Mouse (Mus musculus) ovary, postnatal 14 days (tissue): Measurements from ENCODE around the gene Cdc42bpa.
"Not testable (repeated sequence)": the region's sequence is repeated elsewhere in the genome, so short reads cannot be mapped to it uniquely, and the experiment has no call there.

Source experiments
- DNase-seq: peaks from one replicate; pipeline ENCODE4 v3.0.0; 2022; ENCODE audit warnings: low spot score

Gene Cdc42bpa

DNA sequence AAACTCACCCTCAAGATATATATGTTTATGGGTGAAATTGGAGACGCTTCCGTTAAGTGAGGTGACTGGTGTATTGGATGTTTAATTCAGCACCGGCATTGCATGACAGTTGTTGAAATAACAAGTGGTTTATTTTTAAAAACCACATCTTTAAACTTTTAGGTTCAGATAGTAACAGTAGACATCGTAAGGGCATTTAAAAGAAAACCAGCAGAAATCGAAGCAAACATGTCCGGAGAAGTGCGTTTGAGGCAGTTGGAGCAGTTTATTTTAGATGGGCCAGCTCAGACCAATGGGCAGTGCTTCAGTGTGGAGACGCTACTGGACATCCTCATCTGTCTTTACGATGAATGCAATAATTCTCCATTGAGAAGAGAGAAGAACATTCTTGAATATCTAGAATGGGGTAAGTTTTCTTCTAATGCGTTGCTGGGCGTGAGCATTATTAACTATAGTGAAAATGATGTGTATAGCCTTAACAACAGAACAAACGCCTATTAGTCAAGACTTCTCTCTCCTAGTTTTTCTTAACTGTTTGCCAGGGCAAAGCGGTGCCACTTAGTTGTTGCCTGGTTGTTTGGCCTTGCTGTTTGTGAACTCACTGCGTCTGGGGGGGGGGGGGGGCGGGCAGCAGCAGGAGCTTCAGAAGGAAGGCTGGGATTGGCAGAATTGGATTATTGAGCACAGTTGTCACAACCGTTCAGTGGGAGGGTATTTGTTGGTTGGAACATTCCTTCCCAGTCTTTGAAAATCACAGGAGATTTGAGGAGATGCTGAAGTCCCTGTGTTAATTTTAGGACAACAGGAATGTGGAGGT lies 818 bp downstream of the Cdc42bpa start:
- DNase-seq = no peak

DNA sequence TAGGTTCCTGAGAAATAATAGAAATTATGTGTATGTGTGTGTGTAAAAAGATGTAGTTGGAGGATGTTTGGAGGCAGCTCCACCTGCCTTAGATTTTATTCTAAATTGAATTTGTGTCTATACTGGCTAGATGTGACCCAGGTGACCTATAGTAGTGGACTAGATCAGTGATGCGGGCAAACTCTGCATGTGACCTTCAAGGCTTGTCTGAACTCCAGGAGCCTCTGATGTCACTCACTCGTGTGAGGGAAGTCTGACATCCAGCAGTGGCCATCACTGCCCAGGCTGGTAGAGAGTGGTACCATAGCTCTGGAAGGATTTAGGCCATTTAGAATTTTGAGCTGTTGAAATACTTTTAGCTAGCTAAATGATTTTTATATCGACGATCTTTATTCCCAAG lies 1.5 kb downstream of the Cdc42bpa start:
- no peak for DNase-seq

DNA sequence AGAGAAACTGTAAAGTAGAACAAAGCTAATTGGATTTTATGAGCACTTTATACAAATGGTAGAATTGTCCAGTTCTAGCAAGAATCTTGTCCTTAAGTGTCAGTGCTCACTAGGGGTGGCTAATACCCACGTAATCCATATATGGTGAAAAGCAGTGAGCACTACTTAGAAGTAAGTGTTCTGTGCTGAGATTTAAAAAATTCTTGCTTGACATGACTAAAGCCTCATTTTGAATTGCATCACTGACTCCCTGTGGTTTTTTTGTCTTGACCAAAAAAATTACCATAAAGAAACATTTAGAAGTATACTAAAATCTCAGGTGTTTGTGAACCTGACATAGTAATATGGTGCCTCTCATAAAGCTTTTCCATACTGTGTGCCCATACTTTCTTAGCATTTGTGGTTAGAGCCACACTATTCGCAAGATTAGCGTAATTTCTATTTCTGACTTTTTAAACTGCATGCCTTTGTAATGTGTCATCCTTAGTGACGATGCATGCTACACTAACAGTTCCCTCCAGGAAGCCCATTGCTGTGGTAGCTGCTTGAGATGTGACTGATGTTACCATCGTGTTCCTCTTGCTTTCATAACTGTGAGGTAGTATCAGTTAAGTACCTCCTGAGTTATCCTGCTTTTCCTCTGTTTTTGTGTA lies 9.6 kb downstream of the Cdc42bpa start:
- DNase-seq = no peak

DNA sequence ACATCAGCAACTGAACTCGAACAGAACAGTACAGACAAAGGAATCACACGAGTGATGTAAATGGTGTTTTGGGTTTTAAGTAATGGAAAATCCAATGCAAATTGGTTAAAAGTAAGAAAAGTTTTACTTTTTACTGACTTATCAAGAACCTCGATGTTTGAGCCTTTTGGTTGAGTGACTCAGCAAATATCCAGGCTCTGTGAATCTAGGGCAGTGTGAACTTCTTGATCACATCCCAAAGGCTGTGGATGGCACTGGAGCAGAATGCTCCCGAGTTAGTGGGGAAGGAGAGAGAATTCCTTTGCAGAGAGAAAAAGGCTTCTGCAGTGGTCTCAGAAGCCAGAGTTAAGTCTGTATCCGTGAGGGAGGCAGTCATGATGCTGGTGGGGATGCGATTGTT lies 14.7 kb downstream of the Cdc42bpa start:
- no peak for DNase-seq

DNA sequence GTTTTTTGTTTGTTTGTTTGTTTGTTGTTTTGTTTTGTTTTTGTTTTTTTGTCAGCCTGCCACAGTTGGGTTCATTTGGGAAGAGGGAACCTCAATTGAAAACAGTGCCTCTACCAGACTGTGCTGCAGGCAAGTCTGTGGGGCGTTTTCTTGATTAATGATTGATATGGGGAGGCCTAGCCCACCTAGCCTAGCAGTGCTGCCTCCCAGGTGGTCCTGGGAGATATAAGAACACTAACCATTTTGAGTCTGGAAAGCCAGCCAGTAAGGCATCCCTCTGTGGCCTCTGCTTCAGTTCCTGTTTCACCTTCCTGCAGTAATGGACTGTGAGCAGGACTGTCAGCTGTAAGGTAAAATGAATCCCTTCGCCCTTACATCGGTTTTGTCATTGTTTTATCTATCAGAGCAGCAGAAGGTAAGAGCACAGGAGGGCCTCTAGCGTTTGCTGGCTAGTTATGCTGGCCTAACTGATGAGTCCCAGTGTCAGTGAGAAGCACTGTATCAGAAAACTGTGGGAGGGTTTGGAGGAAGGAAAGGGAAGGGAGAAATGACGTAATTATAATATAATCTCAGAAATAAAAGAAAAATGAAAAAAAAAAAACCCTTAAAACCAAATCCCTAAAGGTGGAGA lies 15.5 kb downstream of the Cdc42bpa start:
- DNase-seq = no peak

DNA sequence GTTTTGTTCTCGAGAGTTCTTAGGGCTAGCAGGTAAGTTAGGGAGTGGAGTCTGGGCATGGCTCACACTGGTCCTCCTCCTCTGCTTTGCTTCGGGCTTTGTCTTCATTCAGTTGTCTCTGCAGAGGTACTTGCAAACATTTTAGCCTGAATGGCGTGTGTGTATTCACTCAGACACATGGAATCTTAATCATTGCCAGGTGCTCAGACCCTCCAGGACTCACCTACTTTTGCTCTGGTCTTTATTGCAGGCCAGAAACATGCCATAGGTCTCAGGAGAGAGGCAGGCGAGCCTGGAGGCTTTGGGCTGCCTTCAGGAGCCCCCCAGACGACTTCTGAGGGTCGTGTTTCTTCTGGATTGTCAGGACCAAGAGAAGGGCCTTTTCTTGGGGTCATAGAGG lies 17.2 kb downstream of the Cdc42bpa start:
- DNase-seq = no peak

DNA sequence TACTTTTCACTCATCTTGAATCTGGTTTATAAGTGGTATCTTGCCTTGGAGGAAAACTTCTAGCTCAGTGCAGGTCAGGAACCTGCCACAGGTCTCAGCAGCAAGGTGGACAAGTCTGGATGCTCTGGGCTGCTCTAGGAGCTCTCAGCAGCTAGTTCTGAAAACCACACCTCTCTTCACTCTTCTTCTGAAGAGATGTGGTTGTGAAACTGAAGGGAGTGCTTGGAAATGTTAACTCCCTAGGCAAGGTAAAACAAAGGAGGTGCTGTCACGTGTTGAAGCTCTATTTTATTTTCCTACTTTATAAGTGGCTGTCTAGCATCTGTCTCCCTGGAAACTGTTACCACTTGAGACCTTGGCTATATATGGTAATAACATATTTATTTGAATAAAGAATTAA lies 18.5 kb downstream of the Cdc42bpa start:
- DNase-seq = no peak

DNA sequence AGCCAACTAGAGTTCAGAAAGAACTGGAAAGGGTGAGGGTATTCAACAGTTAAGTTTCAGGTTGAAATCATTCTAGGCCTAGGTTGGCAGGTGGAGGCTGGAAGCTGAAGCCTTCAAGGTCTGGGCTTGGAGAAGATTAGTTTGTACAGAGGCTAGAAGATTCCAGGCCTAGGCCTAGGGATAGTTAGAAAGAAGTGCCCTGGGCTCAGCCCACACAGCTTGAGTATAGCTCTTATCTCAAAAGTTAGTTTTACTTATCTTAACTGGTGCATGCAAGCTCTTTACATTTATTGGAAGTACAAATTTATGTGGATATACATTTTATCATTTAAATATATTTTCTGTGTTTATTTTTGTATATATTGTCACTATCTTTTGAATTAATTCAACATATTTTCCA lies 21.4 kb downstream of the Cdc42bpa start:
- DNase-seq = no peak

DNA sequence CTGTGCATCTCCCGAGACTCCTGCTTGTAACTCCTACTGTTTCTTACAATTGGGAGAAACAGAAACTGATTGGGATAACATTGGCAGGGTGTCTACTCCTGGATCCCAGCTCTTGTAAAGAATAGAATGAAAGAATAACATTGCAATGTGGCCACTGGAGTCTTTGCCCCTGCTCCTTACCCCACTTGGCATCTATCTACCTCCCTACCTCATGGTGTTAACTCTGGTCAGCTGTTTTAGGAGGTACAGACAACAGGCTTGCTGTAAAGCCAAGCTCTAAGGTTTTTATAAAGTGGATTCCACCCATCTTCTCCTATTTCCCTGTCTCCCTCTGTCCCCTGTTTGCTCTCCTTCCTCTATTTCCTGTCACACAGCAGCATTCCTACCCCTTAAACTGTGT lies 21.9 kb downstream of the Cdc42bpa start:
- no peak for DNase-seq

DNA sequence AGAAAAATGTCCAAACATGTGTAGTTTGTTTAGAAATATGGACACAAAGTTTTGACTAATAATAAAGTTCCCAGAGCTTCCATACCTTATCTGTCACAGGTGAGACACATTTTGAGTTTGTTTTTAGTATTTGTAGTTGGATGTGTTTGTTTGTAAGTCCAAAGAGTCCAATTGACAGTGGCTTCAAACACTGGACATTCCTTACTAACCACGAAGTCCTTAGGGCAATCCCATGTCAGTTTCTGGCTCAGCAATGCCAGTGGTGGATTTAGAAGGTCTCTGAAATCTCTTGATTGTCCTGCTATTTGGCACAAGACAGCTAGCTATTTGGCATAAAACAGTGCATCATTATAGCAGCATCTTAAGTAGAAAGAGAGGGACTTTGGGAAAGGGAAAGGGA lies 22.7 kb downstream of the Cdc42bpa start:
- DNase-seq = no peak

DNA sequence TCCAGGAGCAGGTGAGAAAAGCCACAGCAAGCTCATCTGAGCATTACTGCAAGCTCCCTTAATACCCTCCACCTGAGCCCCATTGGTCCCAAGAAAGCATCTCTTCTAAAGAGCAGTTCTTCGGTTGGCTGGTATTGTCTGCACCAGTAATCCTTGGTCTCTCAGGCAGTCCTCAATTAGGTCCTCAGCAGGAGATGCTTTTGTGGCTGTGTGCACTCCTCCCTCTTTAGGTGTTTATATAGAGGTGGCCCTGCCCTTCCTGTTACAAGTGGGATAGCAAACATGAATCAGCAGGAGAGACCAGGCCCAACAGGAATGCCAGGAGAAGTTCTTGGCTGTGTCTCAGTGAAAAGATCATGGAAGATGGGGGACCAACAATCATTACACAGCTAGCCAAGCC lies 23.9 kb downstream of the Cdc42bpa start:
- no peak for DNase-seq

DNA sequence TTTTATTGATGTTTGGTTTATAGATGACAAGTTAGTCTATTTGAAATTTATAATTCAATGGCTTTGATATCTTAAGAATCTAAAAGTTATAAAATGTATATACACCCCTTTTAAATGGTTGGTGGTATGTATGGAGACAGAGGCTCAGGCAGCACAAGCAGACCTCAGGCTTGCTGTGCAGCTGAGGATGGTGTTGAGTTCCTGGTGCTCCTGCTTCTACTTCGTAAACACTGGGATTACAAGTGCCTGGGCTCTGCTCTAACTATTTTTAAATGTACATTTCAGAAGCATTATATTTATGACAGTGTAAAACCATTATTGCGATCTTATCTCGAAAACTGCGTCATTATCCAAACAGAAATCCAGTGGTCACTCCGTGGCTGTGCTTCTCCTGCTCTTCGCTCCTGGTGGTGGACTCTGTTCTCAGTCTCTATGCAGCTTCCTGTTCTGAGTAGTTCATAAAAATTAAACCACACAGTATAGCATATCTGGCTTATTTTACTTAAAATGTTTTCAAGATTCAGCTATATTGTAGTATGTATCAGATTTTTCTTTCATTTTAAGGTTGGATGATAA lies 31.5 kb downstream of the Cdc42bpa start:
- no peak for DNase-seq

DNA sequence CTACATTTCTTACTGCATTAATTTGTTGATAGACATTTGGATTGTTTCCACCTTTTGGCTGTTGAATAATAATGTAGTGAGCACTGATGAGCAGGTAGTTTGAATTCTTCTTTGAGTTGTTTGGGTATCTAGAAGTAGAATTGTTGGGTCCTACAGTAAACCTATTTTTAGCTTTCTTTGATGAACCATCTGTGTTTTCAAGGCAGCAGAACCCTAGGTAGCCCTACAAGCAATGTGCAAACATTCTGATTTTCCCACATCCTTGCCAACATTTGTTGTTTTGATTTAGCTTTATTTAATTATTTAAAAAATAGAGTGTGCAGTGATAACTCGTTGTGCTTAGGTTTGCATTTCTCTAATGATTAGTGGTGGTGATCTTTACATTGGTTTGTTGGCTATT lies 32.0 kb downstream of the Cdc42bpa start:
- no peak for DNase-seq

DNA sequence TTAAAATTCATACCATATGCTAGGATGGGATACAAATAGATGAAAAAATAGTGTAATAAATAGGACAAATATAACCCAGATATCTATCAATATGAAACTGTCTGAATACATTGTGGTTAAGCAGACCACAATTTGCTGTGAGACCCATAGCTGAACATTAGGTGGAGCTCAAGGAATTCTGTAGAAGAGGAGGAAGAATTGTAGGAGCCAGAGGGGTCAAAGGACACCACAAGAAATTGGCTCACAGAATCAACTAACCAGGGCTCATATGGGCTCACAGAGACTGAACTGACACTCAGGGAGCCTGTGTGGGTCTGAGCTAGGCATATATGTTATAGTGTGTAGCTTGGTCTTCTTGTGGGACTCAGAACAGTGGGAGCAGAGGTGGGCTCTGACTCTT lies 47.8 kb downstream of the Cdc42bpa start:
- no peak for DNase-seq

DNA sequence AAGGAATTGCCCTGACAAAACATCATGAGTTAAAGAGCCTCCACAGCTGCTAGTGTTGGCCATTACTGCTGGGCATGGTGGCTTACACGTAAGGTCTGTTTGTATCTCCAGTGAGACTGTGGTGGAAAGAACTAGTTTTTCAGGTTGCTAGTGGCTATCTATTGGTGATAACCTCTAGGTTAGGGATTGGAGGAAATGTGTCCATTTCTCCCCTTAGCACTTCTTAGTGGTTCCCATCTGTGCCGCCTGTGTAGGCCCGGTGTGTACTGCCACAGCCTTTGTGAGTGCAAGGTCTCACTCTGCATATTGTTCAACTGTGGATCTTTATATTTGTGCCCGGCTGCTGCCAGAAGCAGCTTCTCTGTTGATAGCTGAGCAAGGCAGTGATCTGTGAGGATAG lies 53.2 kb downstream of the Cdc42bpa start:
- DNase-seq = no peak

DNA sequence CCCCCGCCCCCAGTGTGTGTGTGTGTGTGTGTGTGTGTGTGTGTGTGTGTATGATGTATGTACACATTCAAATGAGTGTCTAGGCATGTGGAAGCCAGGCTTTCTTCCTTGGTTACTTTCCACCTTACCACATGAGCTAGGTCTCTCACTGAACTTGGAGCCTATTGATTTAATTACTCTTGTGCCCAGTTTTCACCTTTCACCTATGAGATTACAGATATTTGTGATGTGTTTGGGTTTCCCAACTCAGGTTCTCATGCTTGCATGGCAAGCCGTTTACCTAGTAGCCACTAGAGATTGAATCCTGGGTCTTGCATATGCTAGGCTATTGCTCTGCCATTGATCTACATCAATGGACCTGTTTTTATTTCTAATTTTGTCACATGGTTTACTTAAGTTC lies 57.9 kb downstream of the Cdc42bpa start:
- DNase-seq = no peak

DNA sequence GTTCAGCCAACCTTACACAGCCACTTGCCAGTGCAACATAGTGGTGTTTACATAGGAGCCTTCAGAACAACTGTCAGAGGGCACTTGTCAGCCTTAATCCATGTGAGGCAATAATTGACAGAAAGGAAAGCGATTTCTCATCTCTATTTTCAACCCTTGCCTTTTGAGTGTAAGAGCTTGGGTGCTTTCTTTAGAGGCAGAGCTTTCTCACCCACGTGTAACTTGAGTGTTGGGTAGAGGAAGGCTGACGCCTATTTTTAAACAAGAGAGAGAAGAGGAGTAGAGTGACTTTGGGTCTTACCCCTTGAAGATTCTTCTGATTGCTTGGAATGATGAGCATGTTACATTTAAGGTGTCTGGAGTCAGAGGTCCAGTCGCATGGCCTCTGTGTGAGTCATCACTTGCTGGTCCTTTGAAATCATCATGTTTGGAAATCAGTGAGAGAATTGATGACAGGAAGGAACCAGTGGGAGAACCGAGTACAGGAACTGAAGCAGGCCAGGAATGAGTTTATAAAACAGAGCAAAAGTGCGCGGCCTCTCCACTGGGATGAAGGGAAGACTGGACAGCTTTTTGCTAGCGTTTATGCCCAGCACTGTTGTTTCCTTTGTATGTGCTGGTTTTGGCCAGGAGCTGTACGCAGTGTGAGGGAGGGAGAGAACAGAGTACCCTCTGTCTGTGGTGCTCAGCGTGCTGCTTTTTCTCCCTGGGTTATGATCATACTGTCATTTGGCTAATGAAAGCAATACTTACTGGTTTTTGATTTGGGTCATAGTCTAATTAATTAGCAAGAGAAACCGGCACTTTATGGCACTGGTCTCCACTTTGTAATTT lies 61.4 kb downstream of the Cdc42bpa start:
- DNase-seq = no peak

DNA sequence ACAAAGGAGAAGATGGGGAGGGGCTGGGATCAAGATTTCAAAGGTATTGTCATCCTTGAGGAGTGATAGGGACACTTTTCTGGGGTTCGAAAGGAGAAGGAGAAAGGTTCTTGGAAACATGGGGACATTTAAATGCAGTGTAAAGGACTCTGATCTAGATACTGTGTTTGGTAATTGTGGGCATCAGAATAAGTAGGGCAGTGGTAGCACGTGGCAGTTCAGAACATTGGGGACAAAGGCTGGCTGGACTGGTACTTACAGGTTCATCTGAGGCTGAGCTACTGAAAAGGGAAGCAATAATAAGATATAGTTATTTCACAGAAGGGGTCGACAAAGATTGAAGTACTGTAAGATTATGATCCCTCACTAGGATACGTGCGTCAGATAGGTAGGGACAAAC lies 63.2 kb downstream of the Cdc42bpa start:
- DNase-seq = no peak

DNA sequence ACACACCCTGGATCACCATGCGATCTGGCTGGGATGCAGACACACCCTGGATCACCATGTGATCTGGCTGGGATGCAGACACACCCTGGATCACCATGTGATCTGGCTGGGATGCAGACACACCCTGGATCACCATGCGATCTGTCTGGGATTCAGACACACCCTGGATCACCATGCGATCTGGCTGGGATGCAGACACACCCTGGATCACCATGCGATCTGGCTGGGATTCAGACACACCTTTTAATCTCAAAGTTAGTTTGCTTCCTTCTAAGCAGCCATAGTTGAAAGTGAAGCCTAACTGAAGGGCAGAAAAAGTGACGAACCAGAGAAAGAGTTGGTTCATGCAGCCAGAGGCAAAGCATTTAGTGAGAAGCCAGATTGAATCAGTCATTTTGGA lies 69.6 kb downstream of the Cdc42bpa start:
- DNase-seq = not testable (repeated sequence)

DNA sequence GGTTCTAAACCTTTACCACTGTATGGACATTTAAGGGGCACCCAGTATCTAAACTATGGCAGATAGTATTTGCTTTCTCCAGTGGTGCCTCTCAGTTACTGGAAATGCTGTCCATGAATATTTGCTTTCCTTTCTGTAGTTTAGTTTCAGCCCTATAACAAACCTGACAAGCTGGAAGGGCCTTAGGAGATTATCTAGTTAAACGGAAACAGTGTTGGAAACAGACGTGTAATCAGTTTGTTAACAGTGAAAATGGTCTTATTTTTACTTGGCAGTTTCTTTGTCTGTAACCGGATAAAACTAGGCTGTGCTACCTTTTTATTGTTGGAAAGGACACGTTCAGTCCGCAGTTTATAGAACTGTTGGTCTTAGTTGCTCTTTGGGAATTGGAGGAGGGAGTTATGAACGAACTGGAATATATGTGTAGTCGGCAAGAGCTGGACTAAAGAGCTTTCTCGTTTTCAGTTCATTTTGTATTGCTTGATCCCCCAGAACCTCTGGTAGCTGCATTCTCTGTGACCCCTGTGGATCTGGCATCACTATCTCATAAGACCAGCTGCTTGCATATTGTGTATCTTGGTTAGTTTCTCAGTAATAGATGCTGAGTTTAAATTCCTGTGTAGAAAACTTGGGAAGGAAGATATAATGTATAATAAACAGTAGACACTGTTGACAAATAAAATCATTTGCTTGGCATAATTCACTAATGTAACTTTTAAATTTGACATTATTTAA lies 70.5 kb downstream of the Cdc42bpa start:
- DNase-seq = no peak
